Mouse (Mus musculus) kidney, adult 9 months (tissue): ENCODE measurements around the gene Tcf20.
A peak's percentile ranks its signal among the peaks of the same experiment; 100 is the strongest.

Experiments used
- DNase-seq: peaks from one replicate; pipeline ENCODE4 v3.0.0; 2022

Gene Tcf20

GRCm38 (mm10) chr15:82992079-82992783 is 4.6 kb upstream of the Tcf20 start:
- no peak for DNase-seq

GRCm38 (mm10) chr15:82989190-82989704 is 1.6 kb upstream of the Tcf20 start:
- no peak for DNase-seq

GRCm38 (mm10) chr15:82987014-82987731 is 499 bp downstream of the Tcf20 start:
- no peak for DNase-seq

- DNase-seq, result no peak
Measured at GRCm38 (mm10) chr15:82984574-82984973, 3.1 kb downstream of the Tcf20 start.

- DNase-seq, result no peak
Measured at GRCm38 (mm10) chr15:82984097-82984496, 3.6 kb downstream of the Tcf20 start.

GRCm38 (mm10) chr15:82983416-82984026 is 4.2 kb downstream of the Tcf20 start:
- DNase-seq, result peak; percentile 26

- no peak for DNase-seq
Measured at GRCm38 (mm10) chr15:82982724-82983415, 4.8 kb downstream of the Tcf20 start.

GRCm38 (mm10) chr15:82981676-82982520 is 5.8 kb downstream of the Tcf20 start:
- no peak for DNase-seq

- no peak for DNase-seq
Measured at GRCm38 (mm10) chr15:82979531-82979930, 8.1 kb downstream of the Tcf20 start.

- no peak for DNase-seq
Measured at GRCm38 (mm10) chr15:82974471-82974870, 13.2 kb downstream of the Tcf20 start.

GRCm38 (mm10) chr15:82969206-82969721 is 18.4 kb downstream of the Tcf20 start:
- no peak for DNase-seq

- no peak for DNase-seq
Measured at GRCm38 (mm10) chr15:82968449-82968848, 19.2 kb downstream of the Tcf20 start.

- DNase-seq, result no peak
Measured at GRCm38 (mm10) chr15:82967947-82968346, 19.7 kb downstream of the Tcf20 start.

GRCm38 (mm10) chr15:82964266-82964825 is 23.3 kb downstream of the Tcf20 start:
- DNase-seq, result no peak

- DNase-seq, result no peak
Measured at GRCm38 (mm10) chr15:82963556-82964156, 24.0 kb downstream of the Tcf20 start.

GRCm38 (mm10) chr15:82963090-82963489 is 24.6 kb downstream of the Tcf20 start:
- DNase-seq, result no peak

GRCm38 (mm10) chr15:82962536-82962935 is 25.1 kb downstream of the Tcf20 start:
- DNase-seq, result peak; percentile 71

- no peak for DNase-seq
Measured at GRCm38 (mm10) chr15:82960786-82961561, 26.7 kb downstream of the Tcf20 start.

- peak; percentile 42 for DNase-seq
Measured at GRCm38 (mm10) chr15:82959151-82959550, 28.5 kb downstream of the Tcf20 start.

- DNase-seq, result peak; percentile 48
Measured at GRCm38 (mm10) chr15:82958253-82958701, 29.4 kb downstream of the Tcf20 start.
